Mouse (Mus musculus): ENCODE results near the gene Rps21.

DNA sequence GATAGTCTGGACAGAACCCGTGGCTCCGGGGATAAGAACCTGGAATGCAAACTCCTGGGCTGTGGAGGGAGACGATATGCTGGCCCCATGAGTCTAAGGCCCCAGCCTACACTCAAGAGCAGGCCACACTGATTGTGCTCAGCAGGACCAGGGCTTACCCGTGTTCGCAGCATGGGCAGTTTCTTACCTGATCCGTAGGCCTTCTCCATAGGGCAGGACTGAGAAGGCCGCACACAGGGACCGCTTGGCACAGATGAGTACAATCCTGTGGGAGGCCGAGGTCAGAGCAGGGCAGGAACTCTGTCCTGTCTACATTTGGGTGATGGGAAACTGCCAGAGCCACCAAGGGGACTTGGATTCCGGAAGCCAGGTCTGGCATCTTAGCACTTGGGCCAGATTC lies 5.7 kb downstream of the Rps21 start:
- TF ChIP-seq CTCF (IDR thresholded peaks at IDR 0.05; ENCODE audit: low read depth, low read length) (no peak), GATA1 (IDR thresholded peaks at IDR 0.05; ENCODE audit: borderline replicate concordance, low read length) (no peak)
